Mouse (Mus musculus) lung, postnatal 4 days (tissue): ENCODE results near the gene Efemp2.
"Not testable (repeated sequence)": the region's sequence is repeated elsewhere in the genome, so short reads cannot be mapped to it uniquely, and the experiment has no call there.

Experiments
- DNase-seq, 2 experiments: peaks; one replicate each; pipeline ENCODE4 v3.0.0; 2021

The Efemp2 gene

DNA sequence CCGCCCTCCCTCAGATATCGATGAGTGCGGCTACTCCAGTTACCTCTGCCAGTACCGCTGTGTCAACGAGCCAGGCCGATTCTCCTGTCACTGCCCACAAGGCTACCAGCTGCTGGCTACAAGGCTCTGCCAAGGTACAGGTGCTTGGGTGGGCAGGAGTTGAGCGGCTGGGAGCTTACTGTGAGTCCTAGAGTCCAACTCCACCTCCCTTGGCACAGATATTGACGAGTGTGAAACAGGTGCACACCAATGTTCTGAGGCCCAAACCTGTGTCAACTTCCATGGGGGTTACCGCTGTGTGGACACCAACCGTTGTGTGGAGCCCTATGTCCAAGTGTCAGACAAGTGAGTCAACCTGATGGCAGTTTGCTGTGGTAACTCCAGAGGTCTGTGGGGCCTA lies 6.3 kb downstream of the Efemp2 start:
- DNase-seq: no peak

DNA sequence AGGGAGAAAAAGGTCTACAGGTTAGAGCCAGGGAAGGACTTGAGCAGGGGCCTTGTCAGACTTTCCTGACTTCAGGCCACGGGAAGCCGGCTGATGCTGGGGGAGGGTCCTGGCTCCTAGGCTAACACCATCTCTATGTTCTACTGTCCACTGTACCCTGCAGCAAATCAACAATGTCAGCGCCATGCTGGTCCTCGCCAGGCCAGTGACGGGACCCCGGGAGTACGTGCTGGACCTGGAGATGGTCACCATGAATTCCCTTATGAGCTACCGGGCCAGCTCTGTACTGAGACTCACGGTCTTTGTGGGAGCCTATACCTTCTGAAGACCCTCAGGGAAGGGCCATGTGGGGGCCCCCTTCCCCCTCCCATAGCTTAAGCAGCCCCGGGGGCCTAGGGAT lies 7.6 kb downstream of the Efemp2 start:
- DNase-seq: no peak

- DNase-seq: no peak
These were observed 9.9 kb downstream of the Efemp2 start for GRCm38 (mm10) chr19:5483386-5484359.

DNA sequence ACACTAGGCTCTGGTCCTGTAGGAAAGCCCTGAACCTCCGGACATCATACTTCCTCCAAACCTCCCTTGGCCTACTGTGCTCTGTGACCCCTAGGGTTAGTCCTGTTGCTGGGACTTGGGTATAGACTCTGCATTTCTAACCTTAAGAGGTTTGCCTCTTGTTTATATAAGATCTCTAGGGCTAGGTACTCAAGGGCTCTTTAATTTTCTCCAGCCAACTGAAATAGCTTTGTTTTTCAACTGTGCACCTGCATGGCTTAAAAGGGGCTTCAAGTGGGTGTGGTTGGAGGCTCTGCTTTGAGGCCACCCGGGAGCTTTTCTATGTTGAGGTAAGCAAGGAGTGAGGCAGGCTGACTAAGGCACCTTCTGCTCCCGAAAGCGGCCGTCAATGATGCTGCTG lies 10.7 kb downstream of the Efemp2 start:
- DNase-seq: no peak

DNA sequence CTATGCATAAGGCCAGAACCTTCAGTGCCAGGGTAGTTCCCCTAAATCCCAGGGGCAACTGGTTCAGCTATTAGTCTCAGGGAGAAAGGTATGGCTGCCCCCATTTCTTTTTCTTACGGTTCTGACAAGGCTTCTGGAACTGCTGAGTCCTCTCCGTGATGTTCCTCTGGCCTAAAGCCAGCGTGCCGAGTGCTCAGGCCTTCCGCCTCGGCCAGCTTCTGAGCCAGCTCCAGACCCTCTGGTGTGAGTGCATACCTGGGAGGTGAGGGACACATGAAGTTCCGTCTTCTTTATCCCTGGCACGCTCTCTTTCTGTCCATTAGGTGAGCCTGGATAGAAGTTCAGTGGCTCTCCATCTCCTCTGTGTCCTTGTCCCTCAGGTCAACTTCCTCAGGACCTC lies 11.6 kb downstream of the Efemp2 start:
- no peak for DNase-seq

DNA sequence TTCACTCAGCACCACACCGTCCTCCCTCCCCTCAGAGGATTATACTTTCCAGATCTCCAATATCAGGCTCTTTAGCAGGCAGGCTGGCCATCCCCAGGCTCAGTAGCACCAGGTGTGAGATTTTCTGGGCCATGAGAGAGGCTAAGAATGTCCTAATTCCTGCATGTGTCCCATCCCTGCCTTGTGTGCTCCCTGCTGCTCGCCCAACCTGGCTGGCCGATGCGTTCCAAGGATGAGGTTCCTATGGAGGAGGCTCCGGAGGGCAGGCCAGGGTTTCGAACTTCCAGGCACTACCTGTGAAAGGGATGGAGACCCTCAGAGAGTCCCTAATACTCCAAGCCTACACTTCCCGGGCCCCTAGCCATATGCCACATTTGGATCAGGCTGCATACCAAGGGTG lies 12.1 kb downstream of the Efemp2 start:
- no peak for DNase-seq

DNA sequence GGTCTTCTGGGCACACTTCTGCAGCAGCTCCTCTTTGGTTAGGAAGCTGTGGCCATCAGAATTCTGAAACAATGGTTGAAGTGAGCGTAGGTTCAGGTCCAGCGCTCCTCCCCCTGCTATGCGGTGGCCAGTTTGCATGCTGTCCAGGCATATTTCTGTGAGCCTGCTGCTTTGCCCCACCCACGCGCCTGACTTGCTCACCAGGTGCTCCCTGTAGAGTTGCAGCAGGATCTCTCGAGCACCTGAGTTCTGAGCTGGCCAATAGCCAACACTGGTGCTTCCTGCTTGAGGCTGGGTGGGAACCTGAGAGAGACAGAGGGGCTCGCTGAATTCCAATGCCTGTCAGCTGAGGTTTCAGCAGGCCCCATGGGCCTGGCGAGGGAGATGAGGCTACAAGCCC lies 12.5 kb downstream of the Efemp2 start:
- DNase-seq: peak; percentile 60 to 80

- no peak for DNase-seq
These were observed 13.0 kb downstream of the Efemp2 start for GRCm38 (mm10) chr19:5486771-5487170.

- DNase-seq: peak; percentile 96 to 98
These were observed 14.2 kb downstream of the Efemp2 start, which contains the start of gene Mus81 for GRCm38 (mm10) chr19:5487768-5488550. Gene Mus81, minus strand, starts transcription at chr19:5488402.

DNA sequence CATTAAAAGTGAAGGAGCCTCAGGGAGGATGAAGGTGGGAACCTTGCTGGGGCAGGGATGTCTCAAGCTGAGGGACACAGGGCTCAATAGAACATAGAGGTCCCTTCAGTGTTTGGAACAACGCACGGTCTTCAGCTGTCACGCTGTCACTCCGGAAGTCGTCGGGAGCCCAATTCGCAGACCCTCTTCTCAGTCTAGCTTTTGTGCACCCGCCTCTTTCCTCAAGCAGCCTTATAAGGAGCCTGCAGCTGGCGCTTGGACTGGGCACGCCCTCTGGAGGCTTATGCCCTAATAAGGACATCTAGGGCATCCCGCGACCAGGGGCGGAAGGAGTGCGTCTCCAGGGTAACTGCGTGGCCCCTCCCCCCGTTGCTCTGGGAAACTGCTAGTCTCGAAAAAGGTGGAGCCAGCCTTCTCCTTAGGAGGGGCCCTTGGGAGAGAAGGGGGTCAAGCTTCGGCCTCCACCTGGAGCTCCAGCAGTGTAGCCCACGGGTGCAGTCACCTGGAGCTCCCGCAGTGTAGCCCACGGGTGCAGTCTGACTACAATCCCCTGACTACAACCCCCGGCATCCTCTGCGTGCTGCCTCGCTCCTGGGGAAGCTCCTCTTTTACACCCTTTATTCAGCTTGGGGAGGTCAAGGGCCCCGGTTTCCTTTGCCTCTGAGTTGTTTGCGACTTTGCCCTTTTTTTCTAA lies 15.3 kb downstream of the Efemp2 start:
- peak; percentile 98 for DNase-seq

DNA sequence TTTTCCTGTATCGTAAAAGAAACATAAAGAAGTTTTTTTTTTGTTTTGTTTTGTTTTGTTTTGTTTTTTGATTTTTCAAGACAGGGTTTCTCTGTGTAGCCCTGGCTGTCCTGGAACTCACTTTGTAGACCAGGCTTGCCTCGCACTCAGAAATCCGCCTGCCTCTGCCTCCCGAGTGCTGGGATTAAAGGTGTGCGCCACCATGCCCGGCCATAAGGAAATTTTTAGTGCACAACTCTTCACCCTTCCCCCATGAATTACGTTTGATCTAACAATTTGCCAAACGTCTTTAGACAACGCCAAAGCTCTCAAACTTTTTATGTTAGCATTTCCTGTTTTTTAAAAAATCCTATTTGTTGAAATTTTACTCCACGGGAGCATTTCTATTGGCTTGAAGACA lies 16.0 kb downstream of the Efemp2 start:
- not testable (repeated sequence) for DNase-seq

GRCm38 (mm10) chr19:5490313-5490897 lies 16.7 kb downstream of the Efemp2 start, which contains the start of gene Cfl1:
Gene Cfl1, plus strand, starts transcription at chr19:5490455.
- DNase-seq: peak; percentile 96 to 98

- peak; percentile 89 to 92 for DNase-seq
These were observed 17.3 kb downstream of the Efemp2 start for GRCm38 (mm10) chr19:5490898-5491708.

- no peak for DNase-seq
These were observed 18.9 kb downstream of the Efemp2 start for GRCm38 (mm10) chr19:5492641-5493040.

DNA sequence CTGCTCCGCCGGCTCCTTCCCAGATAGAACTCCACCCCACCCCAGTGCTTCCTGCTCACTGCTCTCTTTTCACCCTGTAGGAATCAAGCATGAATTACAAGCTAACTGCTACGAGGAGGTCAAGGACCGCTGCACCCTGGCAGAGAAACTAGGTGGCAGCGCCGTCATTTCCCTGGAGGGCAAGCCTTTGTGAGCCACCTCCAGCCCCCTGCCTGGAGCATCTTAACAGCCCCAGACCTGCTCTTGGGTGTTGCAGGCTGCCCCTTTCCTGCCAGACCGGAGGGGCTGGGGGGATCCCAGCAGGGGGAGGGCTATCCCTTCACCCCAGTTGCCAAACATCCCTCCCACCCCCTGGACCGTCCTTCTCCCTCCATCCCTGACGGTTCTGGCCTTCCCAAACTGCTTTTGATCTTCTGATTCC lies 19.6 kb downstream of the Efemp2 start:
- DNase-seq: not testable (repeated sequence)

- DNase-seq: no peak
These were observed 20.6 kb downstream of the Efemp2 start for GRCm38 (mm10) chr19:5494314-5494713.

- DNase-seq: no peak
These were observed 21.7 kb downstream of the Efemp2 start for GRCm38 (mm10) chr19:5495353-5496051.

DNA sequence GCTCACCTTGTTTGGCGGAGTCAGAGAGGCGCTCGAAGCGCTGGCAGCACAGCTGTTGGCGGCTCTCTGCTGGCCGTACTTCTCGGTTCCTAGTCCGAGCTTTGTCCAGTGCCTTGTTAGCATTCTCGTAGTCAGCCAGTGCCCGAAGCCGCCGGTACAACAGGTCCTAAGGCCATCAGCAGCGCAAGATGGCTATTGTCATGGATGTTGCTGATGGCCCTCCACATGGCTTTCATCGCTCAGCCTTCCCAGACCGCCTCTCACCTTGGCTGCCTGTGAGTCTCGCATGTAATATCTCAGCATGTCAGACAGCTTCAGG lies 22.3 kb downstream of the Efemp2 start:
- no peak for DNase-seq

GRCm38 (mm10) chr19:5500330-5500875 lies 26.6 kb downstream of the Efemp2 start:
- DNase-seq: no peak

- DNase-seq: no peak
These were observed 29.9 kb downstream of the Efemp2 start, which contains the start of gene 1700020D05Rik for GRCm38 (mm10) chr19:5503687-5504086. Gene 1700020D05Rik, minus strand, starts transcription at chr19:5503787.
